Mouse (Mus musculus): ENCODE data around the gene Zfp451. TPM values are rescaled to one million over a fixed set of nuclear protein-coding genes. Genes with fewer than 3 reads are reported as not detected.

Zfp451 gene
- polyA plus RNA-seq, 1 experiment, result 152 TPM

- Histone ChIP-seq H3K36me3 (ENCODE audit: control insufficient read depth, insufficient read depth, low read length) (peaks cover 2% of the 10 kb centered on the region), H3K4me3 (ENCODE audit: control insufficient read depth, low read depth, low read length) (no peak overlapping the region), H3K4me1 (ENCODE audit: control insufficient read depth, insufficient read depth, low read length) (no peaks in the 10 kb centered on the region), H3K27ac (ENCODE audit: control insufficient read depth, insufficient read depth, low read depth, low read length) (no peak overlapping the region), H3K27me3 (ENCODE audit: control insufficient read depth, insufficient read depth, low read length) (no peaks in the 10 kb centered on the region)
- no peak for TF ChIP-seq POLR2A (IDR thresholded peaks at IDR 0.05; ENCODE audit: control insufficient read depth, low read depth, low read length)
- no peak for TF ChIP-seq CTCF (IDR thresholded peaks at IDR 0.05; ENCODE audit: control insufficient read depth, insufficient read depth, insufficient replicate concordance, low read depth, low read length)
Measured at GRCm38 (mm10) chr1:33734001-33734685, 80.3 kb downstream of the Zfp451 start.

GRCm38 (mm10) chr1:33733044-33733443 is 81.4 kb downstream of the Zfp451 start:
- no peak overlapping the region for H3K4me3 ChIP-seq (ENCODE audit: control insufficient read depth, low read depth, low read length)
- H3K27me3 ChIP-seq (ENCODE audit: control insufficient read depth, insufficient read depth, low read length), result no peaks in the 10 kb centered on the region
- no peak overlapping the region for H3K27ac ChIP-seq (ENCODE audit: control insufficient read depth, insufficient read depth, low read depth, low read length)
- peaks cover 3% of the 10 kb centered on the region for H3K36me3 ChIP-seq (ENCODE audit: control insufficient read depth, insufficient read depth, low read length)
- TF ChIP-seq POLR2A (IDR thresholded peaks at IDR 0.05; ENCODE audit: control insufficient read depth, low read depth, low read length) (no peak), CTCF (IDR thresholded peaks at IDR 0.05; ENCODE audit: control insufficient read depth, insufficient read depth, insufficient replicate concordance, low read depth, low read length) (no peak)
- no peaks in the 10 kb centered on the region for H3K4me1 ChIP-seq (ENCODE audit: control insufficient read depth, insufficient read depth, low read length)

- Histone ChIP-seq H3K4me3 (ENCODE audit: control insufficient read depth, low read depth, low read length) (no peak overlapping the region), H3K27ac (ENCODE audit: control insufficient read depth, insufficient read depth, low read depth, low read length) (no peak overlapping the region), H3K36me3 (ENCODE audit: control insufficient read depth, insufficient read depth, low read length) (peaks cover 4% of the 10 kb centered on the region; the same call in 1 of the 2 replicates), H3K4me1 (ENCODE audit: control insufficient read depth, insufficient read depth, low read length) (peaks cover 2% of the 10 kb centered on the region), H3K27me3 (ENCODE audit: control insufficient read depth, insufficient read depth, low read length) (no peaks in the 10 kb centered on the region)
- no peak for TF ChIP-seq POLR2A (IDR thresholded peaks at IDR 0.05; ENCODE audit: control insufficient read depth, low read depth, low read length)
- no peak for TF ChIP-seq CTCF (IDR thresholded peaks at IDR 0.05; ENCODE audit: control insufficient read depth, insufficient read depth, insufficient replicate concordance, low read depth, low read length)
Measured at GRCm38 (mm10) chr1:33725086-33725485, 89.3 kb downstream of the Zfp451 start.

GRCm38 (mm10) chr1:33724516-33724915 is 89.9 kb downstream of the Zfp451 start:
- no peak for TF ChIP-seq POLR2A (IDR thresholded peaks at IDR 0.05; ENCODE audit: control insufficient read depth, low read depth, low read length)
- no peak for TF ChIP-seq CTCF (IDR thresholded peaks at IDR 0.05; ENCODE audit: control insufficient read depth, insufficient read depth, insufficient replicate concordance, low read depth, low read length)

GRCm38 (mm10) chr1:33721020-33721419 is 93.4 kb downstream of the Zfp451 start:
- Histone ChIP-seq H3K4me3 (ENCODE audit: control insufficient read depth, low read depth, low read length) (peak overlapping the region; percentile 57), H3K4me1 (ENCODE audit: control insufficient read depth, insufficient read depth, low read length) (peaks cover 2% of the 10 kb centered on the region), H3K27ac (ENCODE audit: control insufficient read depth, insufficient read depth, low read depth, low read length) (no peak overlapping the region), H3K27me3 (ENCODE audit: control insufficient read depth, insufficient read depth, low read length) (no peaks in the 10 kb centered on the region), H3K36me3 (ENCODE audit: control insufficient read depth, insufficient read depth, low read length) (peaks cover 2% of the 10 kb centered on the region; the same call in 1 of the 2 replicates)
- TF ChIP-seq POLR2A (IDR thresholded peaks at IDR 0.05; ENCODE audit: control insufficient read depth, low read depth, low read length), result no peak
- TF ChIP-seq CTCF (IDR thresholded peaks at IDR 0.05; ENCODE audit: control insufficient read depth, insufficient read depth, insufficient replicate concordance, low read depth, low read length), result no peak

More at GRCm38 (mm10) chr1:33724516-33724915, 89.9 kb downstream of the Zfp451 start:
- Histone ChIP-seq H3K4me1 (ENCODE audit: control insufficient read depth, insufficient read depth, low read length) (peaks cover 2% of the 10 kb centered on the region), H3K4me3 (ENCODE audit: control insufficient read depth, low read depth, low read length) (no peak overlapping the region), H3K36me3 (ENCODE audit: control insufficient read depth, insufficient read depth, low read length) (peaks cover 4% of the 10 kb centered on the region; the same call in 1 of the 2 replicates), H3K27ac (ENCODE audit: control insufficient read depth, insufficient read depth, low read depth, low read length) (no peak overlapping the region), H3K27me3 (ENCODE audit: control insufficient read depth, insufficient read depth, low read length) (no peaks in the 10 kb centered on the region)

- Histone ChIP-seq H3K27me3 (ENCODE audit: control insufficient read depth, insufficient read depth, low read length) (no peaks in the 10 kb centered on the region), H3K36me3 (ENCODE audit: control insufficient read depth, insufficient read depth, low read length) (peaks cover 2% of the 10 kb centered on the region; the same call in 1 of the 2 replicates), H3K27ac (ENCODE audit: control insufficient read depth, insufficient read depth, low read depth, low read length) (peak overlapping the region; percentile 76), H3K4me1 (ENCODE audit: control insufficient read depth, insufficient read depth, low read length) (peaks cover 2% of the 10 kb centered on the region), H3K4me3 (ENCODE audit: control insufficient read depth, low read depth, low read length) (peak overlapping the region; percentile 83)
- no peak; the same call in 1 of the 2 replicates for TF ChIP-seq POLR2A (IDR thresholded peaks at IDR 0.05; ENCODE audit: control insufficient read depth, low read depth, low read length)
- no peak for TF ChIP-seq CTCF (IDR thresholded peaks at IDR 0.05; ENCODE audit: control insufficient read depth, insufficient read depth, insufficient replicate concordance, low read depth, low read length)
Measured at GRCm38 (mm10) chr1:33720231-33720630, 94.2 kb downstream of the Zfp451 start.

GRCm38 (mm10) chr1:33719733-33720225 is 94.6 kb downstream of the Zfp451 start, which contains the start of gene Rab23:
TSS of gene Rab23 (plus strand) at chr1:33719887.
- no peak for TF ChIP-seq CTCF (IDR thresholded peaks at IDR 0.05; ENCODE audit: control insufficient read depth, insufficient read depth, insufficient replicate concordance, low read depth, low read length)
- TF ChIP-seq POLR2A (IDR thresholded peaks at IDR 0.05; ENCODE audit: control insufficient read depth, low read depth, low read length), result peak; percentile 53
- H3K27me3 ChIP-seq (ENCODE audit: control insufficient read depth, insufficient read depth, low read length), result no peaks in the 10 kb centered on the region
- H3K4me1 ChIP-seq (ENCODE audit: control insufficient read depth, insufficient read depth, low read length), result peaks cover 4% of the 10 kb centered on the region
- H3K27ac ChIP-seq (ENCODE audit: control insufficient read depth, insufficient read depth, low read depth, low read length), result peak within 1 kb of the TSS; percentile 76
- H3K4me3 ChIP-seq (ENCODE audit: control insufficient read depth, low read depth, low read length), result peak within 1 kb of the TSS; percentile 83
- no peaks in the 10 kb centered on the region; the same call in 1 of the 2 replicates for H3K36me3 ChIP-seq (ENCODE audit: control insufficient read depth, insufficient read depth, low read length)
